Mouse (Mus musculus) left cerebral cortex, postnatal 36 days (tissue): ENCODE results near the gene Serpina3g. TPM values are rescaled to one million over a fixed set of nuclear protein-coding genes. Genes with fewer than 3 reads are reported as not detected.
"Not testable (repeated sequence)": the region's sequence is repeated elsewhere in the genome, so short reads cannot be mapped to it uniquely, and the experiment has no call there.

Experiments
- DNase-seq, 2 experiments: peaks; one replicate each; pipeline ENCODE4 v3.0.0; 2021 to 2022; ENCODE audit warnings: low spot score in 2 of 2, mixed read lengths in 1 of 2
- intact Hi-C: fragments of 180-260 bp; cut with DNase I; formaldehyde crosslinking; loops from one replicate; pipeline ENCODE4 v1.15.1; 2025
- total RNA-seq, 2 experiments: library from RNA; stranded (reverse); gene quantifications; 2 replicates each; pipeline ENCODE4 v1.2.3; 2021

The Serpina3g gene
- total RNA-seq, result under 1 TPM in 1 of 2 experiments, not detected in 1; 0.57 TPM

GRCm38 (mm10) chr12:104235915-104236314, at the start of gene Serpina3g:
Gene Serpina3g, plus strand, starts transcription at chr12:104236245.
- no peak for DNase-seq
- intact Hi-C loops, result no loop called here

- intact Hi-C loops, result no loop called here
- no peak for DNase-seq
Observed at GRCm38 (mm10) chr12:104189246-104189645, 46.8 kb upstream of the Serpina3g start.

- no peak for DNase-seq
- intact Hi-C loops, result no loop called here
Observed at GRCm38 (mm10) chr12:104190852-104191251, 45.2 kb upstream of the Serpina3g start.

GRCm38 (mm10) chr12:104209149-104209548, 26.9 kb upstream of the Serpina3g start:
- intact Hi-C loops, result no loop called here
- no peak for DNase-seq

GRCm38 (mm10) chr12:104209802-104210201, 26.2 kb upstream of the Serpina3g start:
- DNase-seq, result no peak
- intact Hi-C loops, result no loop called here

- intact Hi-C loops, result no loop called here
- no peak for DNase-seq
Observed at GRCm38 (mm10) chr12:104213689-104214444, 22.2 kb upstream of the Serpina3g start.

GRCm38 (mm10) chr12:104214445-104214753, 21.6 kb upstream of the Serpina3g start, which contains the start of gene Serpina3f:
Gene Serpina3f, plus strand, starts transcription at chr12:104214544.
- intact Hi-C loops, result no loop called here

GRCm38 (mm10) chr12:104215249-104215648, 20.8 kb upstream of the Serpina3g start:
- intact Hi-C loops, result no loop called here
- DNase-seq, result no peak

More at GRCm38 (mm10) chr12:104214445-104214753, 21.6 kb upstream of the Serpina3g start, which contains the start of gene Serpina3f:
- no peak for DNase-seq

- no peak for DNase-seq
- intact Hi-C loops, result loop anchor here (1.0 kb wide), 1 partner anchor 20 kb away; no protein-coding TSS in a partner anchor
Observed at GRCm38 (mm10) chr12:104221616-104222015, 14.4 kb upstream of the Serpina3g start.

- no peak for DNase-seq
- intact Hi-C loops, result loop anchor here (1.0 kb wide), 1 partner anchor 33 kb away; no protein-coding TSS in a partner anchor
Observed at GRCm38 (mm10) chr12:104223690-104224089, 12.4 kb upstream of the Serpina3g start.

GRCm38 (mm10) chr12:104224598-104225300, 11.3 kb upstream of the Serpina3g start:
- intact Hi-C loops, result no loop called here
- DNase-seq, result no peak

- DNase-seq, result no peak
- intact Hi-C loops, result no loop called here
Observed at GRCm38 (mm10) chr12:104230762-104231161, 5.3 kb upstream of the Serpina3g start.

GRCm38 (mm10) chr12:104238048-104238447, 2.0 kb downstream of the Serpina3g start:
- intact Hi-C loops, DNase-seq: not testable (repeated sequence)

GRCm38 (mm10) chr12:104243307-104243706, 7.3 kb downstream of the Serpina3g start:
- DNase-seq, result no peak
- intact Hi-C loops, result no loop called here

- intact Hi-C loops, result loop anchor here (5.0 kb wide), 1 partner anchor 172 kb away; no protein-coding TSS in a partner anchor
- peak in 1 of 2 experiments; percentile 8 for DNase-seq
Observed at GRCm38 (mm10) chr12:104245092-104245491, 9.0 kb downstream of the Serpina3g start.

- DNase-seq, result peak in 1 of 2 experiments; percentile 27
- intact Hi-C loops, result loop anchor here (5.0 kb wide), 1 partner anchor 172 kb away; no protein-coding TSS in a partner anchor
Observed at GRCm38 (mm10) chr12:104245595-104245994, 9.6 kb downstream of the Serpina3g start.

- intact Hi-C loops, result loop anchor here (5.0 kb wide), 1 partner anchor 170 kb away; no protein-coding TSS in a partner anchor
- DNase-seq, result no peak
Observed at GRCm38 (mm10) chr12:104247553-104248002, 11.5 kb downstream of the Serpina3g start.

GRCm38 (mm10) chr12:104248231-104248630, 12.2 kb downstream of the Serpina3g start:
- no peak for DNase-seq
- intact Hi-C loops, result loop anchor here (5.0 kb wide), 1 partner anchor 169 kb away; no protein-coding TSS in a partner anchor

GRCm38 (mm10) chr12:104261041-104261440, 25.0 kb downstream of the Serpina3g start:
- DNase-seq, result no peak
- intact Hi-C loops, result no loop called here

- intact Hi-C loops, result no loop called here
- no peak for DNase-seq
Observed at GRCm38 (mm10) chr12:104262863-104263262, 26.8 kb downstream of the Serpina3g start, which contains the start of gene Serpina3i. Gene Serpina3i, plus strand, starts transcription at chr12:104263122.
